Mouse (Mus musculus) right cerebral cortex, postnatal 25 days (tissue): ENCODE measurements around the gene Nrarp.

Experiments
- DNase-seq: peaks from one replicate; pipeline ENCODE4 v3.0.0; 2022

The Nrarp gene

DNA sequence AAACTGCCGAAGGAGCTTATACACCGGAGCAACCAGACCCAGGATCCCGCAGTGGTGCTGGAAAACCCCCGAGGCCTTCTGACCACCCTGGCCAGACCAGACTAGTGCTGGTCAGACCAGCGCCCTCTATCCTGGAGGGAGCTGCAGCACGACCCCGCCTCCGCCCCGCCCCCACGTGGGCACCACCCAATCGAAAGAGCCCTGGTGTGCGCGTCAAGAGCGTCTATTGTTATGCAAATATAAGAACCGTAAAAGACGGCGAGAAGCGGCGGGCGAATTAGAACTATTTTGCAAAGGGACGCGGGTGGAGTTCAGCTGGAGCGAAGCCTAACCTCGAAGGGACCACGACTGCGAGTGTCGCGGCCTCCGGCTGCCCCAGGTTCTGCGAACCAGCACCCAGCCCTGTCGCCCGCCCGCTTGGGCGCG, at the start of gene Nrarp:
Gene Nrarp (plus strand): TSS at position 281 of the 426 bp plus-strand sequence.
- peak; percentile 90 for DNase-seq

DNA sequence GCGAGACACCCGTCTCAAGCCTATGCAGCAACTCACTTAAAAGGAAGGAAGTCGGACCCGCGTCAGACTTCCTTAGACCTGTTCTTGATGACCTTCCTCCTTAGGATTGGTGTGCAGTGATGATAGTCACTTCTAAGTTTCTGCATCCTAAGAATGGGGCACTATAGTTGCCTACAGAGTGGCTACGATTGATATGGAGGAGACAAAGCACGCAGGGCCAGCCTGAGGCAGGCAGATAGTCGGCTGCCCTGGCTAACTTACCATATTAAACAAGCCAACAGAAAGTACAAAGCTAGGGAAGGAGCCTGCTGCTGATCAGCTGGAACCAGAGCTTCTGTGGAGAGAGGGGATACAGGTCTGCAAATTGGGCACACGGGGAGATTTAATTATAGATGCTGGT, 49.0 kb upstream of the Nrarp start:
- no peak for DNase-seq

DNA sequence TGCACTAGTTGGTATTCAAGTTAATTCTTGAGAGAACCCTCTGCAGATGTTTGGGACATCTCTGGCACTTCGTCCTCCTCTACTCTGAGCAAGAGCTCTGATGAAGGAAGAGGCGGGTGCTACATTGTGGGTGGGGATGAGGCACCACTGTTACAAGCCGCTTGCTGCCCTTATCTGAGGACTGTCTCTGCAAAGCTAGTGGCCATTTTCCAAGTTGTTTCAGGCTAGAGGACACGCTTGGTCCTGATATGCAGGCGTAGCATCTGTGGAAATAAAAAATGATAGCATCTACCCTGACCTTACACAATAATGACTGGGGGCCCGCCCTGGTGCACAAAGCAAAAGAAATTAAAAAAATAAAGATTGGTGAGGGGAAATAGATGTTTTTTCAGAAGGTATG, 42.7 kb upstream of the Nrarp start:
- no peak for DNase-seq

DNA sequence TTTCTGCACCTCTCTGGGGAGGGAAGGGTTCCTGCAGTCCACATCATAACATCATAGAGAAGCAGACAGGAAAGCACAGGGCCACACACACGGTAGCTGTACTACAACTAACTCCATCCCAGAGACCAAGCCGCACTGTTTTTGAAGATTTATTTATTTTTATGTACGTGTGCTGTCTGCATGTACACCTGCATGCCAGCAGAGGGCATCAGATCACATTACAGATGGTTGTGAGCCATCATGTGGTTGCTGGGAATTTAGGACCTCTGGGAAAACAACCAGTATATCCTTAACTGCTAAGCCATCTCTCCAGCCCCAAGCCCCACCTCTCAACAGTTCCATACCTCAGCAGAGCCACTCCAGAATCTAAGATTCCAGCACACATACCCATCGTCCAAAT, 39.4 kb upstream of the Nrarp start:
- no peak for DNase-seq

DNA sequence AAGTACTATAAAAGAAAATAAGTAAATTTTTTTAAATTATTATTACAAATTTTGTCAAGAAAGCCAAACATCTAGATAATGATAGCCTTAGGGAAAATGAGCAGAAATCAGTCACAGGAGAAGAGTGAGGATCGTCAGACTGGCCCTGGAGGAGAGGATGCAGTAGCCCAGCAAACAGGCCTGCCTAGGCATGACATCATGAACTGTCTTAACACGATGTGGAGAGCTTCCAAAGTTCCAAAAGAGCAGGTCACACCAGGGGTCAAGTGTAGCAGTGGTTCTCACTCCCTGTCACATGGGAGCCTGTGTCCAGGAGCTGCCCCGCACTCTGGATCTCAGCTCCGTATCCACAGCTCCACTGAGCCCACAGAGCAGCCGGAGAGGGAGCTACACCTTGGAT, 38.6 kb upstream of the Nrarp start:
- no peak for DNase-seq

DNA sequence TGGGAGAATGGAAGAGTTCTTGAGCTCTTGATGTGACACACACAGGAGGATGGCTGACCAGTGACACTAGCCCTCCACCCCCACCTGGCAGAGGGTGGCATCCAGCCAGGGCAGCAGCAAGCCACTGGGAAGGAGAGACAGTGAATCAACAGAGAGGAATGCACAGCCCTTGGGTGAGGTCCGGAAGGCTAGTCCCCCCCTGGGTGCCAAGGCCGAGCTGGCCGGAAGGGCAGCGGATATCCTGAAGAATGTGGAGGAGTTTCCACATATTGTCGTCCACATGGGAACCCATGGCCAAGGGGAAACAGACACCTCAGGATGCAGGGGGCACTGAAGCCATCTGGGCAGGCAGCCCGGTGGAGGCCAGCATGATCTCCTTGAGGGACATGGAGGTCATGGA, 35.2 kb upstream of the Nrarp start:
- DNase-seq: no peak

DNA sequence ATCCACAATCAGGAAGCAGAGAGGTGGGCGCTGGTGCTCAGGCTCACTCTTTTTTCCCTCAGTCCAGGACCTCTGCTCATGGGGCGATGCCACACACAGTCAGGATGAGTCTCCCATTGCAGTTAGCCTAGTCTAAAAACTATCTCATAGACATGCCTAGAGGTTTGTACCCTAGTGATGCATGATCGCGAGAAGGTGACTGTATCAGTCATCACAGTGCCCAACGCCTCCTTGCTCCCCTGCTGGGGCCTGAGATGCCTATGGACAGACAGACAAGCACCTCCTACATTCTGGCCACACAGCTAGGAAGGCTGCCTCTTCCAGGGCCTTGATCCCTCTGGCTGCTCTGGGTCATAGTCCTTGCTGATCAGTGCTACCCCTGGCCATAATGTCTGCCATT, 33.2 kb upstream of the Nrarp start:
- no peak for DNase-seq

DNA sequence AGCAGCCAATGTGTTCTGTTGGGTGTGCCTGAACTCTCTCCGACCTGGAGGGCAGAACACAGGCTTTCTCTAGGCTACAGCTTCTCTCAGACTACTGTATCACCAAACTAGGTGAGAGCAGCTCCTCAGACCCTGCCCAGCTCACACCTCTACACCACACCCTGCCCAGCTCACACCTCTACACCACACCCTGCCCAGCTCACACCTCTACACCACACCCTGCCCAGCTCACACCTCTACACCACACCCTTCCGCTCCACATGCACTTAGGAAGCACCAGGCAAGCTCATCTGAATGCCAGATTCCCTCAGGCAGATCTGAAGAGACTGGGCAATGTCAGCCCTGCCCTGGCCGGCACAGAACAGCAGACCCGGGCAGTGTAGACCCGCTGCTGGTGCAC, 32.7 kb upstream of the Nrarp start:
- DNase-seq: no peak

DNA sequence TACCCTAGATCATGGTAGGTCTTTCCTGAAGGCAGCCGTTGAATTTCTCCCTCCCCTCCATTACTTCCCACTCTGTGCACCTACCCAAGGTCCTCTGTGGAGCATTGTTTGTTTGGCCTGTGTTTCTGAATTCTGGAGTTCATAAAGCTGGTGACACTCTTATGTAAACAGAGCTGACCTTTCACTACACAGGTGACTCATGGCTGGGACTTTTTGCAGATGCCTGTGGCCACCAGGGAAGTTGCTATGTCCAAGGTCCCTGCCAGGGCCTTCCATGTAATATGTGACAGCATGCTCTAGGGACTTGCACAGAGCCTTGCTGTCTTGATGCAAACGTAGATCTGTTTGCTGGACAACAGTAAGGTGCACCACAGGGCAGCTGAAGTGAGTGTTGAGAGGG, 30.9 kb upstream of the Nrarp start:
- DNase-seq: no peak

DNA sequence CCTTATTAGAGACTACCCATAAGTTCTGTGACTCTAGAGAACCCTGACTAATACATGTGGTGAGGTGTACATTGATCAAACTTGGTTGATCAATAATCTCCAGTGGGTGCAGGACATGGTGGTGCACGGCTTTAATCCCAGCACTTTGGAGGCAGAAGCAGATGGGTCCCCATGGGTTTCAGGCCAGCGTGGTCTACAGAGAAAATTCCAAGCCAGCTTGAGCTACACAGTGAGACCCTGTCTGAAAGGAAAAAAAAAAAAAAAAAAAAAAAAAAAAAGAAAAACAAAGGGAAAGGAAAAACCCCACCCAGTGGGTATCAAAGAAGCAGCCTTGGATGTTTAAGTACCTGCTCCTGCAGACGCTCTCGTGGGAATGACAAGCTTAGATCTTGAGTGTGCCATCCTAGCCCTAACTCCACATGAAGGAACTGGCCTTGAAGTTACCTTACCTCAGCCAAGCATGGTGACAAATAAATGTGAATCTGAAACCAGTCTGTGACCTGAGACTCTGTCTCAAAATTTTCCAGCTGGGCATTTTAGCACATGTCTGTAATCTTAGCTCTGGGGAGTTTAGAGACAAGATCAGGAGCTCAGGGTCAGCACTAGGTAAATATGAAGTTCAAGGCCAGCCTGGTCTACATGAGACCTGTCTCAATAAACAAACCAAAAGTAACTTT, 29.1 kb upstream of the Nrarp start:
- DNase-seq: no peak

DNA sequence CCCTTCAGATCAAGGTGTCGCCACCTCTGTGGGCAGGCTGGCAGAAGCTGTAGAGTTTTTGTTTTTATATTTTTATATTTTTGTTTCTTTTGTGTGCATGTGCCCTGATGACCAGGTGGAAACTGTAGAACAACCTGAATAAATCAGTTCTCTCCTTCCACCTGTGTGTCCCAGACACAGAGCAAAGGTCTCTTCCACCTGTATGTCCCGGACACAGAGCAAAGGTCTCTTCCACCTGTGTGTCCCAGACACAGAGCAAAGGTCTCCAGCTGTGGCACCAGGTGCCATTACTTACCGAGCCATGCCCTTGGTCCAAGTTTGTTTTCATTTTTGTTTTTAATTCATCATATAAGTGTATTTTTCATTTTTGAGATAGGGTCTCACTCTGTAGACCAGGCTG, 24.4 kb upstream of the Nrarp start:
- DNase-seq: no peak

DNA sequence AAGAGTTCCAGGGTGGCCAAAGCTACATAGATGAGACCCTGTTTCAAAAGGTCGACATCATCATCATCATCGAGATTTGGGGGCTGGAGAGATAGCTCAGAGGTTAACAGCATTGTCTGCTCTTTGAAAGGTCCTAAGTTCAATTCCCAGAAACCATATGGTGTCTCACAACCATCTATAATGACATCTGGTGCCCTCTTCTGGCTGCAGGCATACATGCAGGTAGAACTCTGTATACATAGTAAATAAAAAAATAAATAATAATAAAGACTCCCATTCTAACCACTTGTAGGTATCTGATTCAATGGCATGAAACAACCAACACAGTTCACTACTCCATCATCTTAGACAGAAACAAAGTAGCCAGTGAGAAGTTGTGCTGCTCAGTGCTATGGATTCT, 23.6 kb upstream of the Nrarp start:
- no peak for DNase-seq

DNA sequence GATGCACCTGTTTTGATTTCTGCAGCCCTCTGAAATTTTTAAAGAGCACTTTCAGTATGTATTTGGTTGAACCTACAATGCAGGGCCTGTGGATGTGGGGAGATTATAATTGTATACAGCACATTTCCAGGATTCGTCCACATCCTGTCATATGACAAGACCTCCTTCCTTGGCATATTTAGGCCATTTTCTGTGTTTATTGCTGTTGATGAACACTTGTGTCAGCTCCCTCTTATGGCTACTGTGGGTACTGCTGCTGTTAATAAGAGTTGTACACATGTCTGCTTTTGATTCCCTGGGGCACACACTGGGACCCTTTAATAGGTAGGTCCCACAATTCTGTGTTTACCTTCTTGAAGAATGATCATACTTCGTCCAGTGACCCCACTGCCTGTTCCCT, 22.9 kb upstream of the Nrarp start:
- DNase-seq: no peak

DNA sequence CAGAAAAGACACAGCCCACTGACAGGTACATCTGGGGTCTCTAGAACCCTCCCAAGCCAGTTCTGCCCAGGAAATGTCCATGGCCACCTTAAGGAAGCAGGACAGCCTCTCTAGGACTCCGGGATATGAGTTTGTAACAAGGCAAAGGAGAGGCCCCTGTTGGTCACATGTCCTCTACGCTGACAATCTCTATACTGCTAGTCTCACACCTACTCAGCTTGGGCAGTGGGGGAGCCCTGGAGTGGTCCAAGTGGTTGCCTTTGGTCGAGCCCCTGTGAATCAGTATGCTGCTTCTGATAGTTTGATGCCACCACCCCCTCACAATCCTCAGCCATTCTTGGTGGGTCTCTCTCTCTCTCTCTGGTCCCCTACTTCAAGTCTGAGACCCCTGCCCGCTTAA, 13.1 kb upstream of the Nrarp start:
- DNase-seq: no peak

DNA sequence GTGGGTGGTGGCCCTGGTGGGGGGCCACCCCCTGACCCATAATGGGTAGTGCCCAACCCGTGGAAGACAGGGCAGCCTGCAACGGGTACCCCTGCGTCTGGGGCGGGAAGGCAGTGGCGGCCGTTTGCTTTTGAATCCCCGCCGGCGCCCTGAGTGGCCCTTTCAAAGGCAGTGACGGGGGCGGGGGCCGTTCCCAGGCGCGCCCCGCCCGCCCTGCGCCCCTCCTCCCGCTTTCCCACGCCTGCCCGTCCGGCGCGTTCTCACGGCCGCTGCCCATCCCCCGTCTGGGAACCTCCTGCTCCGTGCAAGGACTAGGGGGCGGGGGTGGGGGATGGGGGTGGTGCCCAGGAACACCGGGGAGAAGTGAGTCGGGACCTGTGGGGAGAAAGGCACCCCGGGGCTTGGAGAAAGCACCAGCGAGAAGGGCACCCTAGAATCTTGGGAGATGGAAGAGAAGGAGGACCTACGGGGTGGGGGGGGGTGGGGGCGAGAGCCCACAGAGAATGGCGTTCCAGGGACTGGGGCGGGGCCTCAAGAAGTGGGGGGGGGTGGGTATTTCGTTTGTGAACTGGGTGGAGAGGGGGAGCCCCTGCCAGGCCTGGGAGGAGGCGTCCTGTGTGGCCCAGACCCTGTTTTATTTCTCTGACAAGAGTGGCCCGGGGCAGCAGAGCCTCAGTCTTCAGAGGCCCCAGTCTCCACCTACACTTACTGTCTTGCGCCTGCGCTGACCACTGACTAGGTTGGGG, 12.5 kb upstream of the Nrarp start:
- DNase-seq: peak; percentile 40

DNA sequence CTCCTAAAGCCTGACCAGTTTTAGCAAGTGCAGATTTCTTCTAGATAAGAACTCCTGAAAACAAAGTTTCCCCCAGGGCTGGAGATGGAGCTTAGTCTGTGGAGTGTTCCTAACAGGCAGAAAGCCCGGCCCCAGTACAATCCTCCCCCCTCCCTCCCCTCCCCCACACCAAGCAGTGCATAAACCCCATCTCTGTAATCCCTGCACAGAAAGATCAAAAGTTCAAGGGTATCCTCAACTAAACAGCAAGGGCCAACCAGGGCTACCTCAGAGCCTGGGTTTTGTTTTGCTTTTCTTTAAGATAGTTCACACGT, 11.9 kb upstream of the Nrarp start:
- no peak for DNase-seq

DNA sequence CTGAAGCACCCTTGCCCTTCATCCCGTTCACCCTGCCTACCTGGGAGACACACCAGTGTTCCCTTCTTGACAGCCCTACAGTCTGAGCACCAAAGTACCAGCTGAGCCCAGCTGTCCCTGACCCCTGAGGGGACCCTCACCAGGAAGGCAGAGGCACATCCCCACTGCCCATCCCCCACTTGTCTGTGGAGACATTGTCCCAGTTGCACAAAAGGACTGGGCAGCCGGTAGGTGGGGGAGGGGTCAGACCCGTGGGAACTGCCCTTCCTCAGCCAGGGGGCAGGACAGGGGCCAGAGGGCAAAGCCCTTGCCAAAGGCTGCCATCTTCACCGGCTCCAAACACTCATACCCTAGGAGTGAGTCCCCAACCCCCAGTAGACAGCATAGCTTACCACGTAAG, 10.8 kb upstream of the Nrarp start:
- no peak for DNase-seq

DNA sequence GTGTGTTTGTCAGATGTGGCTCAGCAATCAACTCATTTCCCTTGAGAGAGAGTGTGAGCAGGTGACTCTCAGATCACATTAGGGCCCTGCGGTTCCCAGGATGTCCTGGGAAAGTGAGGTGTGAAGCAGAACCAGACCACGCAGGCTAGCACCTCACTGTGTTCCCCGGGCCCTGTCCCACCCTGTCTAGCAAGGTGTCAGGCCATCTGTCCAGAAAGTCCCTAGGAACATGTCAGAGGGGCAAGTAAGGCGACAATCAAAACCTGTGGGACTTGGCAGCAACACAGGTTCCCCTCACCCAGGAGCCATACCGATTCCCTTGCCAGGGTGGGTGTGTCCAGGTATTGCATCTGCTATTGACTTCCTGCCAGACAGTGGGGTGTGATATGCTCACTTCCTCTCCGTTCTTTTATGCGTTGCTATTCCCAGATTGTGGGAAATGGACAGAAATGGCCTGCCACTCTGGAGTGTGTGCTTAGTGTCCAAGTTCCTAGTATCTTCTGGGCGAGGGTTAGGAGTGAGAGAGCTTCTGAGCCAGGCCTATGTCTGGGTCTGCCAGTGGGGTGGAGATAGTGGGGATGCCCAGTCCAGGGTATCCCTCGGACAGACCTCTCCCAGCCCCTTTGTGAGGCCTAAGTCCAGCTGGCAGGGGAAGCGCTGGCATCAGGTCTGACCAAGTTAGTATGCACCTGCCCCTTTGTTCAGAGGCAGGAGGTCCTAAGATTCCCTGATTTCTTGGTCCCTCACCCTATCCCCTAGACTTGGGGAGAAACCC, 10.0 kb upstream of the Nrarp start:
- no peak for DNase-seq

DNA sequence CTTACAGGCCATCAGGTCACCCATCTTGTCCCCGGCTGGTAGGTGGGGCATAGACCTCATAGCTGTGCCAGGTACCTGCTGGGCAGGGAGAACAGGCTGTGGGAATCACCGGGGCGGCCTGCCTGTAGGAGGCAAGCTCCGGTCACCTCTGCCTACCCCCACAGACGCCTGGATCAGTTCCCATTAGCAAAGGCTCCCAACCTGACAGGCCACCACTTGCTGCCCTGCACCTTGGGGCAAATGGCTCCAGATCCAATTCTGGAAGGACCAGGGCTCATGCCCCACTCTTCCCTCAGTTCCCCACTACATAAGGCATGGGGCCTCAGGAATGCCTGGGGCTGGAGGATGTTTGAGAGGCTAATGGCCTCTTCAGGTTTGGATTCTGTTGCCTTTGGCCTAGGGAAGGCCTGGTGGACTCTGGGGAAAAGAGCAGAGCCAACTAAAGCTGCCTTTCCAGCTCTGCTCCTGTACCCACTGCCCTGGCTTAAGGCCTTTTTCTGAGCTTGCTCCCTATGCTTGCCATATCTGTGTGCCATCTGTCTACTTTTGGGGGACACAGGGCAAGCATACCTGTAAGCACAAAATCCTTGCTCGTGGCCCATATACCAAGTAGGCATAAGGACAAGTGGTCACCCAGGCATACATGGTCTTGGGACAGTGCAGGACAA, 9.3 kb upstream of the Nrarp start:
- no peak for DNase-seq

DNA sequence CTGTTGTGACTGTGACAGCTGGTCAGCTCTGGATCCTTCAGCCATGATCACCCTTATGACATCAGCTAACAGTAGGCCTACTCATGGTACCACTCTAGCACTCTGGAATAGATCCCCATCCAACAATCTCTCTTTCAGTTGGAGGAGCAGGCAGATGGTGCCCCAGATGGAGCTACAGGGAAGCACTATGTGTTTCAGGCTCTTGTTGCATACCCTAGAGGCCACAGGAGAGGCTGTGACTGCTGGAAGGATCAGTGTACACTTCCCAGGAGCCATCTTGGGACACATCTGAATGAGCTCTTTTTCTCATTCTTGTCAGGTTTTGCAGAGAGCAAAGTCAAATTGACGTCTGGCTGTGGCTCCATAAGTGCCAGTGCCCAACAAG, 8.8 kb upstream of the Nrarp start:
- no peak for DNase-seq

DNA sequence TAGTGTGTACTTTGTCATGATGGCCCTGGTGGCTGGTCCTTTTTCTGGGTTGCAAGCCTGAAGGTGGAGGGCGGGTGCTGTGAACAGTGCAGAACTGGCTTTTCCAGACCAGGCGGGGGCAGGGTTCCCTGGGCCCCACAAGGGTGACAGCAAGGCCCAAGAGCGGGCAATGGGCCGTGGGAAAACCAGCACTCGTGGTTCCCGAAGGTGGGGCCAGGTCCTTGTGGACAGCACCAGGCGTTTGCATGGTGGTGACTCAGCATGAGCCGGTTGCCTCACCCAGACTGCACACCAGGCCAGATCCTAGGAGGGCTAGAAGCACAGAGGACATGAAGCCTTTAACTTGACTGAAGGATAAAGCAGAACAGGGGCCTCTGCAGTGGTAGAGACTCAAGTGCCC, 7.9 kb upstream of the Nrarp start:
- no peak for DNase-seq

DNA sequence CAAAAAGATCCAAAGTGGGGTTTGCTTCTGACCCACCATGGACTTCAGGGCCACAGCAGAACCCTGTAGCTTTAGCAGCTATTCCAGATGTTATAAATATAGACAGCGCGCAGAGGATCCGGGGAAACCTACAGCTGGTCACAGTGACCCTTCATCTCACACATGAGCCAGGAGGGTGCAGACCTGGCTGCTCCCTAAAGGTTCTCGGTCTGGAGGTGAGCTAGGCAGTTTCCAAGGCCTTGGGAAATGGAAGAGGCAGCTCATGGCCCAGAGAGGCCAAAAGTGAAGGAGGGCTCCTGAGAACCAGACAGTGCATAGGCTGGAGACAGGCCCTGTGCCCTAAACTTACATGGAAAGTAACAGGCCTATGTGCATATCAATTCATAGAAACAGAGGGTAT, 6.7 kb upstream of the Nrarp start:
- DNase-seq: no peak

DNA sequence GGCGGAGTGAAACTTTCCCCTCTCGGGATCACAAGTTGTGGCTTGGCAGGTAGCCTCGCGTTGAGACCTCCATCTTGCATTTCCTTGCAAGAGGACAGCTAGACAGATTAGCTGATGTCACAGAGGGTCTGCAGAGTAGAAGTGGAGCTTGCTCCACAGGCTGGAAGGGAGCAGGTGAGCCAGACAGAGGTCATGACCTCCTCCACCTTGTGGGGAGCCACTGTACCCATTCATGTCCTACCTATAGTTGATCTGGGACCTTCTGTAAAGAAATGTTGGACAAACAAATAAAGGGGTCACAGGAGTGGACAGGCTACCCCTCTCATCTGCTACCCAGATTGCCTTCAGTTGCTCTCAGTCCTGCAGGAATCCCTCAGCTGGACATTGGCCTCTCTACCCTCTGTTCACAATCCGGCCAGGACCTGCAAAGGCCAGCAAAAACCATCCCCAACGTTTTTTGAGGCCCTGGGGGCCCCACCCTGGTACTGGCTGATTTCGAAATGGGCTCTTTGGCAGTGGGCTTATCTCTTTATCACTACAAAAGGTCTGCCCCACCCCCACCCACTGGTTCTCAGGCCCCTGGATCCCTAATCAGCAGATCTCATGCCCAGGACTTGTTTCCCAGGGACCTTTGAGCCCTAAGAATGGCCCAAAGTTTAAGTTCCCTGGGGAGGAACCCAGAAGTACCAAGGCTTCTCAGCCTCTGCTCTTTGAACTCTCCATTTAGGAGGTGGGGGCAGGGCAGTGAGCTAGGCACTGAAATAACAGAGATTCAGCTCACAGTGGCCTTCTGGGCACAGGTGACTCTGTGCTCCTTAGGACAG, 5.5 kb upstream of the Nrarp start:
- no peak for DNase-seq
